Mouse (Mus musculus): ENCODE results near the gene Ptpn6.
A peak's percentile ranks its signal among the peaks of the same experiment; 100 is the strongest.

Gene Ptpn6

GRCm38 (mm10) chr6:124724472-124724871 is 14.0 kb downstream of the Ptpn6 start:
- no peak for DNase-seq

GRCm38 (mm10) chr6:124723541-124723940 is 15.0 kb downstream of the Ptpn6 start:
- no peak for DNase-seq

GRCm38 (mm10) chr6:124722876-124723473 is 15.5 kb downstream of the Ptpn6 start:
- DNase-seq = no peak

GRCm38 (mm10) chr6:124720904-124721303 is 17.6 kb downstream of the Ptpn6 start:
- DNase-seq = no peak

- DNase-seq = no peak
Observed at GRCm38 (mm10) chr6:124719354-124719978, 19.0 kb downstream of the Ptpn6 start.

- no peak for DNase-seq
Observed at GRCm38 (mm10) chr6:124718703-124719102, 19.8 kb downstream of the Ptpn6 start.

GRCm38 (mm10) chr6:124717968-124718367 is 20.5 kb downstream of the Ptpn6 start:
- DNase-seq = no peak

- DNase-seq = no peak
Observed at GRCm38 (mm10) chr6:124716864-124717490, 21.5 kb downstream of the Ptpn6 start.

- DNase-seq = no peak
Observed at GRCm38 (mm10) chr6:124712918-124713317, 25.6 kb downstream of the Ptpn6 start.

- peak; percentile 95 for DNase-seq
Observed at GRCm38 (mm10) chr6:124711824-124712782, 26.4 kb downstream of the Ptpn6 start, which contains the start of the genes Emg1 and Phb2. TSS of gene Emg1 (minus strand) at chr6:124712178. TSS of gene Phb2 (plus strand) at chr6:124712336.

- DNase-seq = no peak
Observed at GRCm38 (mm10) chr6:124708289-124708889, 30.1 kb downstream of the Ptpn6 start.

GRCm38 (mm10) chr6:124706061-124706627 is 32.4 kb downstream of the Ptpn6 start:
- DNase-seq = no peak

GRCm38 (mm10) chr6:124704417-124704816 is 34.1 kb downstream of the Ptpn6 start:
- DNase-seq = no peak

- no peak for DNase-seq
Observed at GRCm38 (mm10) chr6:124703789-124704188, 34.7 kb downstream of the Ptpn6 start.

GRCm38 (mm10) chr6:124702784-124703103 is 35.8 kb downstream of the Ptpn6 start:
- peak; percentile 75 for DNase-seq

GRCm38 (mm10) chr6:124702102-124702783 is 36.3 kb downstream of the Ptpn6 start:
- DNase-seq = no peak

- DNase-seq = no peak
Observed at GRCm38 (mm10) chr6:124701338-124701737, 37.2 kb downstream of the Ptpn6 start.

- DNase-seq = no peak
Observed at GRCm38 (mm10) chr6:124699962-124700610, 38.4 kb downstream of the Ptpn6 start.

GRCm38 (mm10) chr6:124699366-124699765 is 39.1 kb downstream of the Ptpn6 start:
- DNase-seq = no peak

- no peak for DNase-seq
Observed at GRCm38 (mm10) chr6:124698751-124699150, 39.8 kb downstream of the Ptpn6 start.
